Mouse (Mus musculus): Measurements from ENCODE around the gene Dzip1.

- TF ChIP-seq CTCF (IDR thresholded peaks at IDR 0.05; ENCODE audit: control insufficient read depth, insufficient read depth, insufficient read length) (no peak), FOSL1 (IDR thresholded peaks at IDR 0.05; ENCODE audit: insufficient read depth, low read length, poor library complexity, severe bottlenecking) (no peak), USF1 (IDR thresholded peaks at IDR 0.05; ENCODE audit: low read depth) (no peak), MAX (IDR thresholded peaks at IDR 0.05) (no peak), CEBPB (IDR thresholded peaks at IDR 0.05; ENCODE audit: low read depth) (no peak)
Observed at GRCm38 (mm10) chr14:118920654-118921053, 4.6 kb downstream of the Dzip1 start.
